Mouse (Mus musculus) spleen, adult 2 months (tissue): ENCODE measurements around the gene Gngt2. TPM values are rescaled to one million over a fixed set of nuclear protein-coding genes. Genes with fewer than 3 reads are reported as not detected.

Experiments
- DNase-seq, 2 experiments: peaks; one replicate each; pipeline versions ENCODE4 v3.0.0 to v3.0.0-alpha.2; 2012 to 2021; ENCODE audit warnings: low spot score in 2 of 2, low read depth in 1 of 2
- H3K27ac ChIP-seq: fragments of 200-500 bp; 2 replicates; pipeline ENCODE4 v1.5.1; 2012; ENCODE audit warnings: low read length, inconsistent platforms; ENCODE audit not compliant: insufficient read depth
- H3K27me3 ChIP-seq: fragments of 200-500 bp; 2 replicates; pipeline ENCODE4 v1.6.1; 2012; ENCODE audit warnings: mild to moderate bottlenecking, moderate library complexity, low read length, inconsistent platforms; ENCODE audit not compliant: control insufficient read depth, insufficient read depth
- H3K36me3 ChIP-seq: fragments of 200-500 bp; 2 replicates; pipeline ENCODE4 v1.6.1; 2012; ENCODE audit warnings: mild to moderate bottlenecking, low read length, inconsistent platforms; ENCODE audit not compliant: control insufficient read depth, insufficient read depth
- H3K4me1 ChIP-seq: fragments of 200-500 bp; 2 replicates; pipeline ENCODE4 v1.6.1; 2011; ENCODE audit warnings: inconsistent platforms; ENCODE audit not compliant: control insufficient read depth, insufficient read depth, insufficient read length
- H3K4me3 ChIP-seq: fragments of 200-500 bp; 2 replicates; pipeline ENCODE4 v1.5.1; 2011; ENCODE audit warnings: mild to moderate bottlenecking, inconsistent platforms; ENCODE audit not compliant: insufficient read depth, insufficient read length; ENCODE audit errors: extremely low read depth
- CTCF ChIP-seq: fragments of 200-500 bp; IDR thresholded peaks from 2 replicates; pipeline ENCODE4 v1.5.1; 2011; ENCODE audit warnings: mild to moderate bottlenecking, inconsistent platforms; ENCODE audit not compliant: insufficient read depth, insufficient read length, insufficient replicate concordance; ENCODE audit errors: extremely low read depth
- POLR2A ChIP-seq: fragments of 200-500 bp; IDR thresholded peaks from 2 replicates; pipeline ENCODE4 v1.6.1; 2011; ENCODE audit warnings: low read depth, low read length, inconsistent platforms
- WGBS: fragments of 180-500 bp; shearing (Covaris S2); methylation state at CpG from one replicate; pipeline ENCODE4 v1.1.7; 2018; 5-methylcytosine and 5-hydroxymethylcytosine counted together
- polyA plus RNA-seq: library from polyadenylated mRNA; depleted of rRNA; stranded (reverse); fragments of >200 nt; gene quantifications from 2 replicates; pipeline ENCODE4 v1.2.3, GENCODE M21; 2012

Gngt2 gene
- polyA plus RNA-seq, 1 experiment = 30.4 TPM

DNA sequence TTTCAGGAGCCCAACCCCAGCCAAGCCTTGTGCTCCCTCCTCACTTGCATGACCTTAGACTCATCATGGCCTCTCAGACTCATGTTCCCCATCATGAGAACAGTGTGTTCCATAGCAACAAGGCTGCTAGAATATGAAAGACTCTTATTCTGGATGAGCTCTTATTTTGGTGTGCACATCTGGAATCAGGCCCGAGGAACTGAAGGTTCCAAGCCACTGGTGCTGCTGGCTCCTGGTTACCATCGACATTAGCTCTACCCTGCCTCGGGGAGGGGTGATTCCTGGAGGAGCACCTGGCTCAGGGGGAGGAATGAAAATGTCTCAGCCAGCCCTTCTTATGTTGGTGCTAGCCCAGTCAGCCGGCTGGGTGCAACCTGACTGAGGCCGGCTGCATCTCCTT is 22.2 kb upstream of the Gngt2 start:
- Histone ChIP-seq H3K27ac (no peak overlapping the region), H3K4me1 (no peaks in the 10 kb centered on the region), H3K27me3 (no peaks in the 10 kb centered on the region), H3K36me3 (no peaks in the 10 kb centered on the region), H3K4me3 (no peak overlapping the region)
- TF ChIP-seq CTCF (no peak), POLR2A (no peak)
- no peak for DNase-seq
- 75% methylated on average over 5 of the region's 5 CpGs for WGBS

DNA sequence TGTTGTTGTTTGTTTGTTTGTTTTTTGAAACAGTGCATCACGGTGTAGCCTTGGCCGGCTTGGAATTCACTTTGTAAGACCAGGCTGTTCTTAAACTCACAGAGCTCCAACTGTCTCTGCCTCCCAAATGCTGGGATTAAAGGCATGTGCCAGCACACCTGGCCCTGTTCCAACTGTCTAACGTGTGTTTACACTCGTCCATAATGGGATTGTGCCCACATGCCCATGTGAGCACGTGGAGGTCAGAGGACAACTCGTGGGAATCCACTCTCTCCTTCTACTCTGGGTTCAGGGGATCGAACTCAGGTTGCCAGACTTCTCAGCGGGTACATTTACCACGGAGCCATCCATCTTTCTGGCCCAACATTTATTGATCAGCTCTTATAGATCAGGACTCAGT is 21.6 kb upstream of the Gngt2 start:
- Histone ChIP-seq H3K27ac (no peak overlapping the region), H3K4me1 (no peaks in the 10 kb centered on the region), H3K36me3 (no peaks in the 10 kb centered on the region), H3K27me3 (no peaks in the 10 kb centered on the region), H3K4me3 (no peak overlapping the region)
- no peak for TF ChIP-seq POLR2A
- TF ChIP-seq CTCF = no peak
- DNase-seq = no peak
- 85% methylated on average over 9 of the region's 9 CpGs for WGBS

DNA sequence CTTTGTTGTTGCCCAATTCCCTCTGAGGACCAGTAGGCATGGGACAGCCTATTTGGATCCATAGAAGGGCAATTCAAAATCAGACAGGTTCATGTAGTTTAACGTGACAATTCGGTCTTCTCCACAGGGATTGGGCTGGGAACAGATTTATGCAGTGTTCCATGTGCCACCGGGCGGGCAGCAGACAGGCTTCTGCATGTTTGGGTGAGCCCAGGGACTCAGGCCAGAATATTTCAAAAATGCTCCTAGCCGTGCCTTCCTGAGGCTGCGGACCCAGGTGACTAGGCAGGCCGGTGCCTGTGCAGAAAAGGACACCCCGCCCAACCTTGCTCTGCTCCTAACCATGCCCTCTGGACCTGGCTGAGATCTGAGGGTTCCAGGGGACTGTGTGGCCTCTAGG is 17.9 kb upstream of the Gngt2 start:
- Histone ChIP-seq H3K27me3 (0 out of 2 replicates have a peak, but pooled peaks cover 3% of the 10 kb centered on the region), H3K36me3 (no peaks in the 10 kb centered on the region), H3K4me1 (peaks cover 3% of the 10 kb centered on the region; the same call in 1 of the 2 replicates), H3K4me3 (no peak overlapping the region), H3K27ac (no peak overlapping the region)
- TF ChIP-seq CTCF = no peak
- no peak for TF ChIP-seq POLR2A
- 97% methylated on average over 8 of the region's 8 CpGs for WGBS
- no peak for DNase-seq

DNA sequence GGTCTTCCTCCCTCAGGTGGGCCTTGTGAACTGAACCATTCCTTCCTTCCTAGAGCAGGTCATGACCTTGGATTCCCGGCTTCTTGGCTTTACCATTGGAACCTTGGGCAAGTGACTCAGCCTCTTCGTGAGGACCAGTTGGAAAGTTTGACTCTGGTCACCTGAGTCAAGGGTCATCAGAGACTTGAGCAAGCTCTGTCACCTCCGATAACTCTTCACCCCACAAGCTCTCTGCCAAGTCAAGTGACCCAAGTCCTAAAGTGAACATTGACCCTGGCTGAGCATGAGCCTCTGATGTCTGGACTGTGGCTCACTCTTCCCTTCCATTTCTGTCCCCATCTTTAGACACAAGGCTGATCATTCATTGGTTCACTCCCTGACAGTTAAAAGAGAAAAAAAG is 15.5 kb upstream of the Gngt2 start:
- Histone ChIP-seq H3K27ac (no peak overlapping the region), H3K4me1 (peaks cover 8% of the 10 kb centered on the region), H3K4me3 (no peak overlapping the region), H3K27me3 (peaks cover 14% of the 10 kb centered on the region), H3K36me3 (no peaks in the 10 kb centered on the region)
- WGBS = 85% methylated on average over 3 of the region's 3 CpGs
- no peak for TF ChIP-seq CTCF
- TF ChIP-seq POLR2A = no peak
- DNase-seq = no peak

DNA sequence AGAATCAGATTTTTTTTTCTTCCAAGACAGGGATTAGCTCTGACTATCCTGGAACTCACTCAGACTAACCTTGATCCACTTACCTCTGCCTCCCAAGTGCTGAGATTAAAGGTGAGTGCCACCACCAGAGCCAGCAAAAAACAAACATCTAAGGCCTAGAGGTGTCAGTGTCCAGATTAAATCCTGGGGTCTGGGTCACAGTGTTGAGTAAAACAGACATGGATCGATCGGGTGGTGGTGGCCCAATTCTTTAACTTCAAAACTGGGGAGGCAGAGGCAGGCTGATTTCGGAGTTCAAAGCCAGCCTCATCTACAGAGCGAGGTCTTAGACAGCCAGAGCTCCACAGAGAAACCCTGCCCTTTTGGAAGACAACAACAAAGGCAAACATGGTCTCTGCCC is 14.6 kb upstream of the Gngt2 start:
- no peak for DNase-seq
- Histone ChIP-seq H3K27ac (no peak overlapping the region), H3K36me3 (no peaks in the 10 kb centered on the region), H3K4me3 (no peak overlapping the region), H3K4me1 (peaks cover 8% of the 10 kb centered on the region), H3K27me3 (peaks cover 14% of the 10 kb centered on the region)
- WGBS = 95% methylated on average over 4 of the region's 4 CpGs
- TF ChIP-seq POLR2A (no peak), CTCF (no peak)

DNA sequence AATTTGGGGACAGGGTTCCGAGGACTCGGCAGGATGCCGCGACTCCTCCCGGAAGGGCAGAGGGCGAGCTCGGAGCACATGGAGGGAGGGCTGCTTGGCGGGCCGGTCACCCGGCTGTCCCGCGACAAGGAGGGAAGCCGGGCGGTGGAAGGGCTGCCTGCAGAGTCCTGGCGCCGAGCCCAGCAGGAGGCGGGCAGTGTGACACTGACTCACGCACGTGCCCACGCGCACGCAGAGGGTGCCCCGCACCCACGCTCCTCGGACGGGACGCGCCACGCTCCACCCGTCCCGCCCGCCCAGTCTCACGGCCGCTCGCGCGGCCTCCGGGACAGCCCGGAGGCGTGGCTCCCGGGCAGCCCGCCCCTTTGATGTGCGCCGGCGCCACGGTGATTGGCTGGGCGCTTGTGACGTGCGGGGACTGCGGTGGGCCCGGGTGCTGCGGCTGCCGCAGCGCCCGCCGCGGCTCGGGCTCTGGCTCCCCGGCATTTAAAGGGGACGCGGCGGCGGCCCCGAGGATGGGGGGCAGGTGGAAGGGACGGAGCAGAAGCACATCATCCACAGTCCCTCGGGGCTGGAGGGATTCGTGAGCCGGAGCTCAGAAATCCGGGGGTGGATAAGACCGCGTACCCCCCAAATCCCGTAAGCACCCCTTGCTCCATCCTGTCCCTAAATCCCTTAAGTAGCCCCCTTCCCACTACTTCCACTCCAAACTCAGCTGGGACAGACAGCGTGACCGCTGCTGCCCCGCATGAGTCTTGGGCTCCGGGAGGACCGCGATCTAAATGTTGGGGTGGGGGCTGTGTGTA is 12.7 kb upstream of the Gngt2 start, which contains the start of gene Phospho1:
TSS of gene Phospho1 (plus strand) at position 429 of the 806 bp plus-strand sequence.
- Histone ChIP-seq H3K4me3 (peak within 1 kb of the TSS; percentile 78), H3K36me3 (no peaks in the 10 kb centered on the region), H3K4me1 (peaks cover 8% of the 10 kb centered on the region), H3K27ac (peak within 1 kb of the TSS; percentile 31; the same call in 1 of the 2 replicates), H3K27me3 (peaks cover 14% of the 10 kb centered on the region)
- whole genome bisulfite sequencing = under 1% methylated on average over 75 of the region's 78 CpGs
- peak; percentile 62 to 85 for DNase-seq
- no peak for TF ChIP-seq CTCF

DNA sequence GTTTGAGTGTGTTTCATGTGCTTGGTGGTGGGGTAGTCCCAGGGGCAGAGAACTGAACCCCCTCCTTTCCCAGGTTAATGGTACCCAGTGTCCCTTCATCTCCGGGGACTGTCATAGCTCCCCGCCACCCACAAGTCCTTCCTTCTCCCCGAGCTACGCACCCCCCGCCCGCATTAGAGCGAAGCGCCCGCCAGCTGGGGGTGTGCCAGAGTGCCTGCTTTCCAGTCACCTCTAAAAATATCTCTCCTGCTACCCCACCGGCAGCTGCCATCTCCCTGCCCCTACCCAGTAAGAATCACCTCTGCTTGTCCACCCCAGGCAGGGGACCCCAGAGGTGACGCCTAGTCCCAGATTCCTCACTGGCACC is 12.2 kb upstream of the Gngt2 start:
- Histone ChIP-seq H3K27me3 (peaks cover 14% of the 10 kb centered on the region), H3K4me3 (peak overlapping the region; percentile 78; the same call in 1 of the 2 replicates), H3K27ac (no peak overlapping the region; the same call in 1 of the 2 replicates), H3K4me1 (peaks cover 13% of the 10 kb centered on the region), H3K36me3 (no peaks in the 10 kb centered on the region)
- 4% methylated on average over 11 of the region's 11 CpGs for WGBS
- DNase-seq = no peak
- no peak for TF ChIP-seq CTCF
- TF ChIP-seq POLR2A = no peak
